Mouse (Mus musculus) cerebellum, postnatal 36 days (tissue): Measurements from ENCODE around the gene Slc22a5.
"Not testable (repeated sequence)": the region's sequence is repeated elsewhere in the genome, so short reads cannot be mapped to it uniquely, and the experiment has no call there.

Experiments
- DNase-seq, 2 experiments: peaks; one replicate each; pipeline ENCODE4 v3.0.0; 2021 to 2022; ENCODE audit warnings: mixed read lengths in 2 of 2

Slc22a5 gene

DNA sequence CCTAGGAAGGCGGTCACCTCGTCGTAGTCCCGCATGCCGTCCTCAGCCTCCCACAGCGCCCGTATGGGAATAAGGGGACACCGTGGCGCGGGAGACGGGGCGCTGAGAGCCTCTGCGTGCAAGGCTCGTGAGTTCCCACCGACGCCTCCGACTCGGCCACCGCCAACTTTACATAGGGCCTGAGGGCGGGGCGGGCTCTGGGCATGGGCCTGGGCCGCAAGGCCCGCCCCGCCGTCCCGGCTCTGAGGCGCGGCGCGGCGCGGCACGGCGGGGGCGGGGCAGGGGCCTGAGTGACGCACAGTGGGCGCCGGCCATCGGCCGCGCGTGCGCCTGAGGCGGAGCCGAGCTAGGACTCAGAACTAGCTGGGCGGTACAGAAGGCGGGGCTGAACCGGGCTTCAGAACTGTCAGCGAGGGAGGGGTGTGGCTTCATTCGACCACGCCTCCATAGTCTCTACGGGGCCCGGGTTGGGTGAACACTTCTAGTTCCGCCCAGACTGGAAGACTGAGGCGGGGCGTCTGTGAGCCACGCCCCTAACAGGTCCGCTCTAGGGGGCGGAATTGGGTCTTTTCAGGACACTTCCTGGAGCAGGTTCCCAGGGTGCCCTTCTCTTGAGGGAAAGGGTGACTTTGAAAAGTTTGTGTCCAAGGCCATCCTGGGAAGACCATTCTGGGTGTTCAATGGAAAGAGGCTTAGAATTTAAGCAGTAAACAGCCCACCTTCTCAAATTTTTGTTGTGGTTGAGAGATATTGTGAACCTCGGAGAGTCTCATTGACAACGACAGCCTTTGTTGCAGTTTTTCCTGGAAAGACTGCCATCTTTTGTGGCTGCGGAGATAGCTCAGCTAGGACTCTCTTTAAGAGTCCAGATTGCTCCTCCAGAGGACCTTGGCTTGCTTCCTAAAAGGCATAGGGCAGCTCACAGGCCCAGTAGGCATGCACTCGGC is at the start of gene Slc22a5:
Gene Slc22a5 (minus strand): TSS at position 156 of the 947 bp plus-strand sequence.
- DNase-seq = peak; percentile 98 to 99

DNA sequence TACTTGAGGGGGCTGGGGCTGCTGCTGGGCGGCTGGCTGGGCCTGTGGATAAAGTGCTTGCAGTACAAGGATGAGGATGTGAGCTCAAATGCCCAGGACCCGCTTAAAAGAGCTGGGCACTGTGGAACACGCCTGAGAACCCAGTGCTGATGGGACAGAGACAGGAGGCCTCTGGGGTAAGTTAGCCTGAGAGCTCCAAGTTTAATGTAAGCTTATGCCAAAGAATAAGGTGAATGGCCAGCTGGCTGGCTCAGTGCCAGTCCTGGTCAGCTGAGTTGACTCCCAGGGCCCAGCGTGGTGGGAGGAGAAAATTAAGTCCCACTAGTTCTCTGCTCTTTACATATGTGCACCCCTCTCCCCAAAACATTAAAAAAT is 40.5 kb upstream of the Slc22a5 start:
- not testable (repeated sequence) for DNase-seq

DNA sequence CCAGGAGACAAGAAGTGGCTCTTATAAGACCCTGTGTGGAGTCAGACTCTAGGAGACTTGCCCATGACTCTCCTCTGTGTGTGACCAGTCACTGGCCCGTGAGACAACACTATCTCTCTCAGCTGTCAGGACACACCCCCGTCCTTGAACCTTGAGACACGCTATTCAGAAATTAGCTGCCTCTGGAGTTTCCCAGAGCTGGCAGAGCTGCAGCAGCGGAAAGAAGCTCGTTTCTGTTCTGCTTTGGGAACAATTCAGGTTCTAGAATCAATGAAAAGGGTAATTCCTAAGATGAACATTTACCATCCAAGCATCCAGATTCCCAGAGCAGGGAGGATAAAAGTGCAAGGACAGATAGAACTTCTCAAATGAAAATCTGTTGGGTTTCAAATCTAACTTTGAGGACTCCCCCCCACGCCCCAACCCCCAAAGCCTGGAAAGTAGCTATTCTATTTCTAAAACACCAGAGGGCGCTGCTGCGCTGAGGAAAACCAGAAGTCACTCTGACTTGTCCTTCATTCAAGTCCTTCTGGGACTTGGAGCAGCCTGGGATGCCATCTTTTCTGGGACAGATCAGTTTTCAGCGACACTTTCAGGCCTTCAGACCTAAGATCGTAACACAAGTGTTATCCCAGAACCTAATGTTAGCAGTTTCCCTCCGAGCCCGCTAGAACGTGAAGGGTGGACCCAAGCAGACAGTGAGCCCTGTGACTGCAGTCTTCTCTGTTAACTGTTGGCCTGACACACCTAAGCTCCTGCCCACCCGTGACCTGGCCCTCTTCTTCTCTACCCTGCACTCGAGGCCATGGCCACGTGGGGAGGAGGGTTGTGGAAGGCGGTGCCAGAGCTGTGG is 39.9 kb upstream of the Slc22a5 start:
- peak; percentile 60 to 68 for DNase-seq

GRCm38 (mm10) chr11:53929741-53930140 is 38.3 kb upstream of the Slc22a5 start:
- DNase-seq = no peak

DNA sequence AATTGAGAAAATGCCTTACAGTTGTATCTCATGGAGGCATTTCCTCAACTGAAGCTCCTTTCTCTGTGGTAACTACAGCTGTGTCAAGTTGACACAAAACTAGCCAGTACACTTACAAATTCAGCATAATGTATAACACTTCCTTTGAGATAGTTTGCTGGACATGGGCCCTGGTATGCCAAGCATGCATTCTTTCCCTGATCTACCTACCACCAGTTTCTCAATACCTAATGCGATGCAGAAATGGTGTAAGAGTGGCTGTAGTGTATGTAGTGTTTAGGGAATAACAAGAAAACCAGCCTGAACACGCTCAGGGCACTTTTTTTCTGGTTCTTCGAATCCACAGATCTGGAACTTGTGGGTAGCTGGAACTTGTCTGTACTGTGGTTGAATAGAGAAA is 37.1 kb upstream of the Slc22a5 start:
- DNase-seq = no peak

- no peak for DNase-seq
Observed at GRCm38 (mm10) chr11:53926303-53926702, 34.8 kb upstream of the Slc22a5 start.

DNA sequence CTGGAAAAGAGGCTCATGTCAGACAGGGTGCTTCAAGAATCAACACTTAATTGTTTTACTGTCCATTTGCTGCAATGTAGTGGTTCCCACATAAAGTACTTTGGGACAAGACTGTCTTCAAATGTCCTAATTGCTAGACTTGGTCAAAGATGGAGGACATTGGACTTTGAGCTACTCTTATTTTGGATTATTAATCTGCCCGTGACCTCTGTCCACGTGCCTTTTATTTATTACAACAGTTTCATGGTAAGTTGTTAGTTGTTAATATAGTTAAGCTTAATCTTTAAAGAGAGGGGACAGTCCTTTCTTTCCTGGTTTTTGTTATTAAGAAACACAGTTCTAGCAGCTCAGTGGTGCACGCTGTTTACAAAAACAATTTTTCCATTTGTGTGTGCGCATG is 27.4 kb upstream of the Slc22a5 start:
- DNase-seq = no peak

GRCm38 (mm10) chr11:53911011-53911410 is 19.6 kb upstream of the Slc22a5 start:
- no peak for DNase-seq

DNA sequence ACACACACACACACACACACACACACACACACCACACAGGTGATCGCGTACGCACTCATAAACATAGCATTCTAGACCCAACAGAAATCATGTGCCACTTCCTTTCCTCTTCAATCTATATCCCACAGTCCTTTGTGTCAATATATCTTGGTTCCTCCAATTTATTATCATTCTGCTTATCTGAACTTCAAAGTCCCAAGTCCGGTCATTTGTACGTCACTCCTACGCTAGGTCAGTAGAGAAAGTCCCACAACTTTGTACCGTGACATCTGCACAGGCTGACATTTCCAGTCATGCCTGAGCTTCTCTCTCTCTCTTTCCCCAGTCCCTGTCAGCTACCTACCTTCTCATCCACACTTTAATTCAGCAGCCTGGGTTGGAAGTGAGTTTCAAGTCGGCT is 17.2 kb upstream of the Slc22a5 start:
- no peak for DNase-seq

- no peak for DNase-seq
Observed at GRCm38 (mm10) chr11:53904534-53904925, 13.1 kb upstream of the Slc22a5 start.

DNA sequence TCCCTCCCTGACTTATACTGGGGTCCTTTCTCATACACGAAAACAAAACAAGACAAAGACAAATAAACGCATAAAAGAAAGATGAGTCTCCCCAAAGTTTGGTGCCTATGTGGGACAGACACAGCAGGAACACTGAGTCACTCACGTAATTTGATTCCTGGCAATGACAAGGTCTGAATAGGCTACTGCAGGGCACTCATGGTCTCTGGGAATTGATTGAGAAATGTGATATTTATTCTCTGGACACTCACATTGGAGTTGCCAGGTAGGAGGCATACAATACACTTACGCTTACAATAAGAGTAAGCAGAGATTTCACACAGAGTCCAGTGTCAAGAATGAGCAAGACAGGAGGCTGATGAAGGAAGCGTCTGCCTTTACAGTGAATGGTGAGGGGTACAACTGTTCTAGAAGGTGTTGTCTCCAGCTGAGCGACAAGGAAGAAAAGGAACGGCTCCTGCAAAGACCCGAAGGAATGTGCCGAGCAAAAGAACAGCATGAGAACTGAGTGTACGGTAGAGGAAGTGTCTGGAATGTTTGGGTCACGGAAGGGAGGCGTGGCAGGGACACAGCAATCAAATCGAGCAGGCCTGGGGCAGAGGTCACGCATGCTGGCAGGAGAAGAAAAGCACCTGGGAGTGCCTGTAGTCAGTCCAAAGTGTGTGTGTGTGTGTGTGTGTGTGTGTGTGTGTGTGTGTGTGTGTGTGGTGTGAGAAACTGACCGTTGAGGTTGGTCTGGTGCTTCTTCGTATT is 12.5 kb upstream of the Slc22a5 start:
- DNase-seq = no peak

DNA sequence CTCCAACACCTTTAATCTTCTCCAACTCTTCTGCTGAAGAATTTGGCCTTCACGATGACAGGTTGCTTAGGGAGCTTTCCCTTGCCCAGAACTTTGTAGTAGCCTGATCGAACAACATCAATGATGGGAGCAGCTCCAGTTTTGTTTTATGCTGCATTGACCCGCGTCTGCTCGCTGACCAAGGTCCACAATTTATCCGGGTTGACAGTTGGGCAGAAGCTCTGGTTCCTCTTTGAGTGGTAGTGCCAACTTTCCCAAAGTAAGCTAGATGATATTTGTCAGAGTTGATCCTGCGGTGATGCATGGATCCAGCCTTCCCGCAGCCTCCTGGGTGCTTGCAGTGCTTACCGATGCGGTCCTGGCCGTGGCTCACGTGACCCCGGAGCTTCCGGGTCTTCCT is 11.3 kb upstream of the Slc22a5 start:
- DNase-seq = no peak

GRCm38 (mm10) chr11:53900991-53901390 is 9.5 kb upstream of the Slc22a5 start:
- no peak for DNase-seq

DNA sequence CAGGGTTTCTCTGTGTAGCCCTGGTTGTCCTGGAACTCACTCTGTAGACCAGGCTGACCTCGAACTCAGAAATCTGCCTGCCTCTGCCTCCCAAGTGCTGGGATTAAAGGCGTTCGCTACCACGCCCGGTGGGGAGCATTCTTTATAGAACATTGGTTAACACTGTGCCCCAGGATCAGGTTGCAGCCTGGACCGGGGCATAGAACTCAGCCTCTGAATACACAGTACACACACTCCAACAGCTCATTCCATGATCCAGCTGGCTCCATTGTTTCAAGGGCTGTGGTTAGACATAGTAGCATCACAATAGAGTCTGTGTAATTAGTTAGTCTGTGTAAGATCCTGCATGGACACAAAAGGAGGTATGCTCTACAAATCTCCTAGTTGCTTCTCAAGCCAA is 8.5 kb upstream of the Slc22a5 start:
- DNase-seq = no peak

DNA sequence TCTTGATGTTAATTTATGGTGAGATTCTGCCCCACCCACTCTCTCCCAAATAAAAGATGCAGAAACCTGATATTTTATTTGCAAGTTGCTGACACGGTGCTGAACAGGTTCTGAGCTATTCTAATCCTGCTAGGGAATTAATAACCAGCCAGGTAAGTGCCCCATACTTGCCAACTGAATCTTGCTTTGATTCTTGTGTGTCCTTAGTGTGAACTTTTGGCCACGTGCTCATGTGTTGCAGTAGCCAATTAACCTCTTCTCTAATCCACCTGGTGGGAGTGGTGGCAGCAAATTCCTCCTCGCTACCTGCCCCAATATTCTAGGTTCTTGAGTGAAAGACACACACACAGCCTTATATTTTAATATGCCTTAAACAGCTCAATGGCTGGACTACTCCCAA is 7.5 kb upstream of the Slc22a5 start:
- DNase-seq = no peak

DNA sequence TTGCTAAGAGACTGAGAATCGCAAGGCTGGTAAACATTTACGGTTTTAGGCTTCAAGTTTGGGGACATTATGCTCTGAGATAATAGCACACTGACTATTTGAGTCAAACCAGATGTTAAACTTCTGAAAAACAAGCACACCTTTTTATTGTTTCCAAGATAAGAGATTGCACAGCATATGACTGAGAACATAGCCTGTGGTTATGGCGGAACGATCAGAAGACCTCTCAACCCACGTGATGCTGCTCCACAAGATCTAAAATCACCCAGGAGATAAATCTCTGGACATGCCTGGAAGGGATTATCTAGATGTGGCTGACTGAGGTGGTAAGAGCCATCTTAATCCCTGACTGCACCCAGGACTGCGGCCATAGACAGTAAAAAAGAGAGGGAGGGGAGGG is 5.5 kb upstream of the Slc22a5 start:
- no peak for DNase-seq

GRCm38 (mm10) chr11:53893451-53893850 is 2.0 kb upstream of the Slc22a5 start:
- DNase-seq = no peak

GRCm38 (mm10) chr11:53892716-53893416 is 1.4 kb upstream of the Slc22a5 start:
- DNase-seq = no peak

DNA sequence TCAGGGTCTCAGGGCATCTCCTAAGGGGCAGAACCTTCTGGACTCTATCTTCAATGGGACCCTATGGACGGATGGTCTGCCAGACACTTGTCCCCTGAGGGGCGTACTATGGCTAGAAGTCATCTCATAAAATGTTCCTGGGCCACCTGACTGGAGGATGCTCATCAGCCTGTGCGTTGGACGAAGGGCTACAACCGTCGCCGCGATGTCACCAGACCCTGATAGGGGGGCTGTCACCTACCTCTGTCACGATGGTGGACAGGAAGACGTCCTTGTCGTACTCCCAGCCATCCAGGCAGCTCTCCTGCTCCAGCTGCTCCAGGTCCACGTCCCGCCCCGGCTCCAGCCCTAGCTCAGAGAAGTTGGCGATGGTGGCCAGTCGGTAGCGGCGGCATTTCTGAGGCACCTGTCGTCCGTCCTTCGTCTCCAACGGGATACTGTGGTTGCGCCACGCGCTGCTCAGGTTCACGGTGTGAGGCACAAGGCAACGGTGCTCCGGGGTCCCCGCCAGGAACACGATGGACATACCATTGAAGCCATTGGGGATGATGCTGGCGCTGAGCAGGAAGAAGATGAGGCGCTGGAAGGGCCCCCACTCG is 455 bp downstream of the Slc22a5 start:
- DNase-seq = peak in 1 of 2 experiments; percentile 49

GRCm38 (mm10) chr11:53890225-53890624 is 1.2 kb downstream of the Slc22a5 start:
- DNase-seq = no peak

GRCm38 (mm10) chr11:53889091-53889645 is 2.3 kb downstream of the Slc22a5 start:
- DNase-seq = no peak

- DNase-seq = no peak
Observed at GRCm38 (mm10) chr11:53888242-53888641, 3.2 kb downstream of the Slc22a5 start.
